Mouse (Mus musculus) ES-Bruce4 (cell line): Measurements from ENCODE around the gene Kat6b. TPM values are rescaled to one million over a fixed set of nuclear protein-coding genes. Genes with fewer than 3 reads are reported as not detected.

Source experiments
- H3K27ac ChIP-seq: 2 replicates; pipeline ENCODE4 v1.5.1; 2012; ENCODE audit warnings: low read length, inconsistent platforms; ENCODE audit not compliant: insufficient read depth
- H3K27me3 ChIP-seq: 2 replicates; pipeline ENCODE4 v1.6.1; 2012; ENCODE audit warnings: mild to moderate bottlenecking, low read length, inconsistent platforms; ENCODE audit not compliant: control insufficient read depth, poor library complexity, insufficient read depth, severe bottlenecking
- H3K36me3 ChIP-seq: 2 replicates; pipeline ENCODE4 v1.6.1; 2012; ENCODE audit warnings: inconsistent platforms, mild to moderate bottlenecking, low read length, moderate library complexity; ENCODE audit not compliant: control insufficient read depth, poor library complexity, insufficient read depth, severe bottlenecking
- H3K4me1 ChIP-seq: one replicate; pipeline ENCODE4 v1.8.1; 2011; ENCODE audit warnings: low read length; ENCODE audit not compliant: control insufficient read depth, insufficient read depth
- H3K4me3 ChIP-seq: 2 replicates; pipeline ENCODE4 v1.5.1; 2011; ENCODE audit warnings: low read depth, mild to moderate bottlenecking, low read length
- H3K9ac ChIP-seq: 2 replicates; pipeline ENCODE4 v1.6.1; 2012; ENCODE audit warnings: low read depth, mild to moderate bottlenecking, inconsistent platforms; ENCODE audit not compliant: poor library complexity, severe bottlenecking
- H3K9me3 ChIP-seq: replicated peaks from 2 replicates; pipeline ENCODE4 v1.6.1; 2012; ENCODE audit warnings: mild to moderate bottlenecking, low read length, inconsistent platforms; ENCODE audit not compliant: control insufficient read depth, poor library complexity, insufficient read depth, severe bottlenecking
- CTCF ChIP-seq: IDR thresholded peaks from one replicate; pipeline ENCODE4 v1.8.1; 2011; ENCODE audit warnings: low read depth, low read length
- EP300 ChIP-seq: IDR thresholded peaks from 2 replicates; pipeline ENCODE4 v1.6.1; 2011; ENCODE audit warnings: low read depth, low read length; ENCODE audit not compliant: insufficient read depth
- POLR2A ChIP-seq: IDR thresholded peaks from one replicate; pipeline ENCODE4 v1.8.1; 2011; ENCODE audit warnings: low read length; ENCODE audit not compliant: insufficient read depth
- polyA plus RNA-seq: library from polyadenylated mRNA; stranded (reverse); fragments of >200 nt; gene quantifications from 2 replicates; pipeline ENCODE4 v1.2.4, GENCODE M21; 2011; ENCODE audit warnings: low read depth; ENCODE audit not compliant: missing spikeins, insufficient read depth, insufficient read length

Gene Kat6b
- polyA plus RNA-seq, 1 experiment = 132 TPM

DNA sequence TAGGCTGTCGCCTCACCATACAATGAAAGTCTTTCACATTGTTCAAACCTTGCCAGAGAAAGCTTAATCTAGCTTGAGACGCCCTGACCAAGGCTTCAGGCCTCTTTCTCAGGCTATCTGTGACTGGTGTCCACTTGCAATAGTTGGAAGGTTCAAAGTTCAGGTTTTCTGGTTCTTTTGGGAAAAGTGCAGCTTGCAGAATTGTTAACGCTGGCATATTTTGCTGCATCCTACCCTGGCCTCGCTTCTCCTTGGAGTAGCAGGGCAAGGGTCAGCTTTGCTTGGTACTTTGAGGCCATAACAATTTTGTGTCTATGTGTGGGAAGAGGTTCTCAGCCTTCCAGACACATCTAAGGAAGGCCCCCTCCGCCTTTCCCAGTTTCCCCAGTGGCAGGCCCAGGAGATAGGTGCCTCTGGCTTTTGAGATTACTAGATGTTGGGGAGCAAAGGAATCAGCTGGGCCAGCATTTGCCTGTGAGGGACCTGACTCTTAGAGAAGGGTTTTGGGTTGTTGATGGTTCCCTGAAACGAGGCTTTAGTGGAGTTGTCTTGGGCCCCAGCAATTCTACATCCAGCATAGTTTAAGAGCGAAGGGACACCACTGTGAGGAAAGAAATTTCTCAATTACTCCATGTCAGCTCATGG lies 215.1 kb downstream of the Kat6b start:
- Histone ChIP-seq H3K9ac (no peak overlapping the region), H3K4me3 (no peak overlapping the region), H3K36me3 (no peaks in the 10 kb centered on the region), H3K4me1 (no peaks in the 10 kb centered on the region), H3K27me3 (no peaks in the 10 kb centered on the region), H3K9me3 (no peaks in the 10 kb centered on the region), H3K27ac (no peak overlapping the region)
- no peak for TF ChIP-seq EP300

DNA sequence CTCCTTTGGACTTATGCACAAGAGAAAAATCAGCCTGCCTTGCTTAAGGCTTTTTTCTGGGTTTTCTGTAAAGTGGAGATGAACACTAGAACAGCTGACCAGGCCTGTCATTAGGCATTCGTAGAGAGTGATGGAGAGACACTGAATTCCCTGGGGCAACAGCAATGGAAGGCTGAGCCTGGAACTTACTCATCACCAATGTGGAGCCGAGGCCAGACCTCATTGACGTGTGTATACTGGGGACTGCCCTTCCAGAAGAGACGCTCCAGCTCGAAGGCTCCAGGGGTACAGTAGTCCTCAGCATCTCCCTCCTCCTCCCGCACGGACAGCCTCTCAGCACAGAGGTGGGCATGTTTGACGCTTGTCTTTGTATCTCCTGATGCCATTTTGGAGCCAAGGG lies 221.5 kb downstream of the Kat6b start:
- H3K36me3 ChIP-seq = no peaks in the 10 kb centered on the region
- no peak for TF ChIP-seq CTCF
- no peak for TF ChIP-seq EP300
- no peak for TF ChIP-seq POLR2A
- no peaks in the 10 kb centered on the region for H3K27me3 ChIP-seq
- H3K4me1 ChIP-seq = no peaks in the 10 kb centered on the region
- H3K4me3 ChIP-seq = no peak overlapping the region
- no peak overlapping the region for H3K27ac ChIP-seq
- no peaks in the 10 kb centered on the region for H3K9me3 ChIP-seq
- H3K9ac ChIP-seq = no peak overlapping the region

DNA sequence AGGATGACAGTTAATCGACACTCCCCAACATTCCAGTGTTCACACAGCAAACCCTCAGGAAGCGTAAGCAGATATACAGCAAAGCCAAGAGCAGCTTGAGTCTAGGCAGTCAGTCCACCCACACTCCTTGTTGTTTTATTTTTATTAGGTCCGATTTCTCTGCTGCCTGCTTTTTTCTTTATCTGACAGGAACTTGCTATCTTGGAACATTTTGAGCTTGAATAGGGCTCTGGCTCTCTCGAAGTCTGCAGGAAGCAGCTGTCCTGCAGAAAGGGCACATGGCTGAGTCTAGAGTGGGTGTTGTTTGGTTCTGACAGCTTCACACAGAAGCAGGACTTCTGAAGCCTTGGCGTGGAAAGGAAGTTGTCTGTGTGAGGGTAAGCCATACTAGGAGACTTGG lies 222.0 kb downstream of the Kat6b start:
- Histone ChIP-seq H3K27ac (no peak overlapping the region), H3K36me3 (no peaks in the 10 kb centered on the region), H3K9me3 (no peaks in the 10 kb centered on the region), H3K4me1 (no peaks in the 10 kb centered on the region), H3K27me3 (no peaks in the 10 kb centered on the region), H3K4me3 (no peak overlapping the region), H3K9ac (no peak overlapping the region)
- TF ChIP-seq CTCF (no peak), EP300 (no peak), POLR2A (no peak)

DNA sequence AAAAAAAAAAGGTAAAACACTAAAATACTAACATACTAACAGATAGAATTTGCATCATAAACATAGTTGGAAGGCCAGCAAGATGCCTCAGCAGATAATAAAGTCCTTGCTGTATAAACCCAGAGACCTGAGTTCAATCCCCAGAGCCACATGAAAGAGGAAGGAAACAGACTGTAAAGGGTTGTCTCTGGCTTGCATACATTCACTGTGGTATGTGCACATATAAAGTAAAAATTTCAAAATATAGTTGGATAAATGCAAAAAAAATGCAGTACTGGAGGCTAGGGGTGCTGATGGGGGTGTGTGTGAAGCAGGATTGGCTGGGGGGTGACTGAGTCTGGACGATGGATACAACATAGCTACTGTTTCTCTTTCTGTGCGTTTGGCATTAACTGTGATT lies 224.2 kb downstream of the Kat6b start:
- H3K9ac ChIP-seq = no peak overlapping the region
- H3K4me3 ChIP-seq = no peak overlapping the region
- TF ChIP-seq EP300 (no peak), POLR2A (no peak), CTCF (no peak)
- H3K27ac ChIP-seq = no peak overlapping the region
- H3K27me3 ChIP-seq = no peaks in the 10 kb centered on the region
- H3K9me3 ChIP-seq = no peaks in the 10 kb centered on the region
- H3K4me1 ChIP-seq = no peaks in the 10 kb centered on the region
- H3K36me3 ChIP-seq = no peaks in the 10 kb centered on the region

DNA sequence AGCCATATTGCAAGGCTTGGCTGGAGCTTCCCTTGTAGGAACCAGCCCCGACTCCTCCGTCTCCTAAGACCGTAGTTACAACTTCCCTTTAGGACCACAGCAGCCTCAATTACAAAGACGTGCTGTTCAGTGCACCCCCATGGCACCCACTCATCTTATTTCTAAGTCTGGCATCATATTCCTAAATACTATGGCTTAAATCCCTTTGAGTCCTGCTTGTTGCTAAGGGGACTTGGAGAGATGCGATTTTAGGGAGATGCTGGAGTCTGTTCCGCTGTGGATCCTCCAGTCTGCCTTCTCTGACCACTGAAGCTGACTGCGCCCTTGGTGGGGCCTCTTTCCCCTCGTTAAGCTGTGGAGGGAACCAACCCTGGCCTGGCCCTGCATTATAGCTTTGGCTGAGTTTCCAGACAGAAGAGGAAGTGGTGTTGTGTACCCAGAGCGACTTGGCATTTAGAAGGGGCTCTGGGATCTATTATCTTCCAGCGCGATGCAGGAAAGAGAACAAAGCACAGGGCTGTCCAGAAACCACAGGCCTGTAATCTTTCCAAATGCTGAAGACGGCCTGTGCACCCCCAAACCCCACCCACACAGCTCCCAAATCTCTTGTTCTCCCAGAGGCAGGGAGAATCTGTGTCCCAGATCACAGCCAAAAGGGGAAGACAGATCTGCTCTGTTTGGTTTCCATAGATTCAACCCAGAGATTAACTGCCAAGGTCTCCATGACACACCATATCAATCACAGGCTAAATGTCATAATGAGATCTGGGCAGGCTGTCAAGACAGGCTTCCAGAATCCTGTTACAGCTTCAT lies 225.7 kb downstream of the Kat6b start:
- H3K9me3 ChIP-seq = no peaks in the 10 kb centered on the region
- H3K27ac ChIP-seq = no peak overlapping the region
- TF ChIP-seq POLR2A = no peak
- no peak for TF ChIP-seq CTCF
- no peak for TF ChIP-seq EP300

DNA sequence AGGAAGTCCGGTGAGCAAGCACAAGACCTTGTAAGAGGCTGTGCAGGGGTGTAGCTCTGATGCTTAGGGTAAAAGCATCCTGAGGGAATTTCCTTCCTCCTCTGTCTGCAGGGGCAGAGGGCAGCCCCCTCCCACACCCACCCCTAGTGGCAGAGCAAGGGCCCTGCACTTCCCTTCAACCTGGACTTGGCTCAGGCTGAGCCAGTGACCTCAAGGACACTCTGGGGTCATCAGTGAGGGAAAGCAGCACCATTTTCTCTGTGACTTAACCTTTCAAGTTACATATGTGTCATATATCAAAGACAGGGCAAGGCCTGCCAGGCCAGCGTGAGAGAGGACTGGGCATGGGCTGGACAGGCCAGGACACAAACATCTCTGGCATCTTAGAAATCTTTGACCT lies 228.3 kb downstream of the Kat6b start:
- Histone ChIP-seq H3K4me3 (no peak overlapping the region), H3K27ac (no peak overlapping the region), H3K9ac (no peak overlapping the region), H3K4me1 (no peaks in the 10 kb centered on the region), H3K9me3 (no peaks in the 10 kb centered on the region), H3K27me3 (no peaks in the 10 kb centered on the region), H3K36me3 (no peaks in the 10 kb centered on the region)
- TF ChIP-seq POLR2A = no peak
- TF ChIP-seq CTCF = peak; percentile 21
- no peak for TF ChIP-seq EP300

More for the DNA sequence above, 225.7 kb downstream of the Kat6b start:
- Histone ChIP-seq H3K4me3 (no peak overlapping the region), H3K27me3 (no peaks in the 10 kb centered on the region), H3K4me1 (no peaks in the 10 kb centered on the region), H3K36me3 (no peaks in the 10 kb centered on the region), H3K9ac (no peak overlapping the region)
